Mouse (Mus musculus) forebrain, embryonic 14.5 days (tissue): ENCODE results near the gene Amigo3. TPM values are rescaled to one million over a fixed set of nuclear protein-coding genes. Genes with fewer than 3 reads are reported as not detected.

Experiments
- ATAC-seq: fragments of 200-750 bp; cut with Nextera tagmentation; 2 replicates; pipeline ENCODE4 v1.8.0; 2017; ENCODE audit warnings: mild to moderate bottlenecking, moderate library complexity
- DNase-seq: peaks from one replicate; pipeline ENCODE4 v3.0.0-alpha.2; 2015; ENCODE audit warnings: low spot score
- H3K27ac ChIP-seq: fragments of 300-500 bp; sonication (generic); 2 replicates; pipeline ENCODE4 v1.5.1; 2014; ENCODE audit warnings: low read depth, mild to moderate bottlenecking, control low read depth, low read length, moderate library complexity
- H3K27me3 ChIP-seq: fragments of 300-500 bp; sonication (generic); replicated peaks from 2 replicates; pipeline ENCODE4 v1.6.1; 2014; ENCODE audit warnings: low read length, control low read depth, mixed read lengths; ENCODE audit not compliant: control insufficient read depth, insufficient read depth
- H3K36me3 ChIP-seq: fragments of 300-500 bp; sonication (generic); 2 replicates; pipeline ENCODE4 v1.6.1; 2014; ENCODE audit warnings: low read length, control low read depth; ENCODE audit not compliant: control insufficient read depth, insufficient read depth
- H3K4me1 ChIP-seq: fragments of 300-500 bp; sonication (generic); 2 replicates; pipeline ENCODE4 v1.6.1; 2014; ENCODE audit warnings: antibody characterized with exemption, low read length, control low read depth; ENCODE audit not compliant: control insufficient read depth, insufficient read depth
- H3K4me2 ChIP-seq: fragments of 300-500 bp; sonication (generic); 2 replicates; pipeline ENCODE4 v1.6.1; 2014; ENCODE audit warnings: mild to moderate bottlenecking, control low read depth, low read length
- H3K4me3 ChIP-seq: fragments of 300-500 bp; sonication (generic); 2 replicates; pipeline ENCODE4 v1.5.1; 2014; ENCODE audit warnings: low read depth, low read length, control low read depth
- H3K9ac ChIP-seq: fragments of 300-500 bp; sonication (generic); 2 replicates; pipeline ENCODE4 v1.6.1; 2014; ENCODE audit warnings: mild to moderate bottlenecking, low read length, control low read depth, moderate library complexity
- H3K9me3 ChIP-seq: fragments of 300-500 bp; sonication (generic); replicated peaks from 2 replicates; pipeline ENCODE4 v1.6.1; 2016; ENCODE audit warnings: low read length, control low read depth, mixed read lengths; ENCODE audit not compliant: control insufficient read depth
- WGBS: fragments of 180-500 bp; shearing (Covaris S2); extraction: QIAGEN DNeasy Blood & Tissue Kit; methylation state at CpG from one replicate; pipeline ENCODE4 v1.1.7; 2014; 5-methylcytosine and 5-hydroxymethylcytosine counted together
- polyA plus RNA-seq: library from polyadenylated mRNA; unstranded; fragments of >200 nt; fragmentation: Nextera tagmentation; extraction: Ambion mirVana; gene quantifications from 2 replicates; pipeline ENCODE4 v1.2.1, GENCODE M21; 2014

The Amigo3 gene
- polyA plus RNA-seq, 1 experiment from 2014 or later: 2.2 TPM

- no peaks in the 10 kb centered on the region for H3K9me3 ChIP-seq
- H3K4me2 ChIP-seq: no peak overlapping the region
- H3K4me1 ChIP-seq: no peaks in the 10 kb centered on the region
- no peaks in the 10 kb centered on the region for H3K27me3 ChIP-seq
- H3K9ac ChIP-seq: no peak overlapping the region
- ATAC-seq: no peak
- DNase-seq: no peak
- H3K36me3 ChIP-seq: peaks cover 78% of the 10 kb centered on the region
- H3K4me3 ChIP-seq: no peak overlapping the region
- WGBS: 83% methylated on average over 28 of the region's 28 CpGs
- no peak overlapping the region for H3K27ac ChIP-seq
These were observed 3.7 kb downstream of the Amigo3 start for GRCm38 (mm10) chr9:108056361-108057261.

- WGBS: 87% methylated on average over 5 of the region's 5 CpGs
- H3K9ac ChIP-seq: no peak overlapping the region
- ATAC-seq: no peak
- no peak overlapping the region for H3K4me2 ChIP-seq
- H3K4me3 ChIP-seq: no peak overlapping the region
- H3K36me3 ChIP-seq: peaks cover 80% of the 10 kb centered on the region
- no peaks in the 10 kb centered on the region for H3K9me3 ChIP-seq
- H3K27ac ChIP-seq: no peak overlapping the region
- DNase-seq: no peak
- no peaks in the 10 kb centered on the region for H3K4me1 ChIP-seq
- no peaks in the 10 kb centered on the region for H3K27me3 ChIP-seq
These were observed 4.3 kb downstream of the Amigo3 start for GRCm38 (mm10) chr9:108057262-108057562.

- Histone ChIP-seq H3K4me2 (no peak overlapping the region), H3K9ac (no peak overlapping the region), H3K4me3 (no peak overlapping the region), H3K27me3 (no peaks in the 10 kb centered on the region), H3K4me1 (no peaks in the 10 kb centered on the region), H3K27ac (no peak overlapping the region), H3K9me3 (no peaks in the 10 kb centered on the region), H3K36me3 (peaks cover 86% of the 10 kb centered on the region)
- 92% methylated on average over 9 of the region's 9 CpGs for WGBS
- no peak for ATAC-seq
- DNase-seq: no peak
These were observed 5.3 kb downstream of the Amigo3 start for GRCm38 (mm10) chr9:108058291-108058690.

GRCm38 (mm10) chr9:108062142-108062541 lies 9.2 kb downstream of the Amigo3 start:
- WGBS: 77% methylated on average over 3 of the region's 3 CpGs
- ATAC-seq: no peak
- Histone ChIP-seq H3K4me2 (no peak overlapping the region), H3K4me1 (no peaks in the 10 kb centered on the region), H3K9ac (no peak overlapping the region), H3K9me3 (no peaks in the 10 kb centered on the region), H3K4me3 (no peak overlapping the region), H3K27me3 (no peaks in the 10 kb centered on the region), H3K27ac (no peak overlapping the region), H3K36me3 (peaks cover 71% of the 10 kb centered on the region)
- DNase-seq: no peak

- Histone ChIP-seq H3K36me3 (peaks cover 59% of the 10 kb centered on the region), H3K4me2 (no peak overlapping the region), H3K4me3 (no peak overlapping the region), H3K4me1 (no peaks in the 10 kb centered on the region), H3K27ac (no peak overlapping the region), H3K27me3 (no peaks in the 10 kb centered on the region), H3K9ac (no peak overlapping the region), H3K9me3 (no peaks in the 10 kb centered on the region)
- 91% methylated on average over 12 of the region's 12 CpGs for WGBS
- no peak for ATAC-seq
- no peak for DNase-seq
These were observed 10.4 kb downstream of the Amigo3 start for GRCm38 (mm10) chr9:108063361-108063760.

GRCm38 (mm10) chr9:108065491-108066011 lies 12.6 kb downstream of the Amigo3 start:
- Histone ChIP-seq H3K9me3 (no peaks in the 10 kb centered on the region), H3K9ac (no peak overlapping the region), H3K4me1 (no peaks in the 10 kb centered on the region), H3K4me3 (no peak overlapping the region), H3K27ac (no peak overlapping the region), H3K36me3 (peaks cover 57% of the 10 kb centered on the region), H3K4me2 (no peak overlapping the region), H3K27me3 (no peaks in the 10 kb centered on the region)
- ATAC-seq (peak; percentile 67), DNase-seq (peak; percentile 64)
- 42% methylated on average over 5 of the region's 5 CpGs for WGBS

- peaks cover 58% of the 10 kb centered on the region for H3K36me3 ChIP-seq
- DNase-seq: no peak
- 86% methylated on average over 7 of the region's 7 CpGs for WGBS
These were observed 14.2 kb downstream of the Amigo3 start for GRCm38 (mm10) chr9:108067199-108067598.

GRCm38 (mm10) chr9:108067900-108068299 lies 14.9 kb downstream of the Amigo3 start:
- no peaks in the 10 kb centered on the region for H3K27me3 ChIP-seq
- H3K9me3 ChIP-seq: no peaks in the 10 kb centered on the region
- H3K9ac ChIP-seq: no peak overlapping the region
- peaks cover 52% of the 10 kb centered on the region for H3K36me3 ChIP-seq
- H3K4me3 ChIP-seq: no peak overlapping the region
- no peaks in the 10 kb centered on the region for H3K4me1 ChIP-seq
- ATAC-seq (peak; percentile 38; the same call in 1 of the 2 replicates), DNase-seq (peak; percentile 89)
- WGBS: 20% methylated on average over 8 of the region's 8 CpGs
- H3K4me2 ChIP-seq: no peak overlapping the region
- no peak overlapping the region for H3K27ac ChIP-seq

More at GRCm38 (mm10) chr9:108067199-108067598, 14.2 kb downstream of the Amigo3 start:
- no peak for ATAC-seq
- Histone ChIP-seq H3K9ac (no peak overlapping the region), H3K4me1 (no peaks in the 10 kb centered on the region), H3K4me3 (no peak overlapping the region), H3K27ac (no peak overlapping the region), H3K9me3 (no peaks in the 10 kb centered on the region), H3K4me2 (no peak overlapping the region), H3K27me3 (no peaks in the 10 kb centered on the region)

GRCm38 (mm10) chr9:108069007-108069406 lies 16.0 kb downstream of the Amigo3 start:
- Histone ChIP-seq H3K4me2 (no peak overlapping the region), H3K9me3 (no peaks in the 10 kb centered on the region), H3K4me3 (no peak overlapping the region), H3K36me3 (peaks cover 41% of the 10 kb centered on the region), H3K27me3 (no peaks in the 10 kb centered on the region), H3K27ac (no peak overlapping the region), H3K9ac (no peak overlapping the region), H3K4me1 (no peaks in the 10 kb centered on the region)
- DNase-seq (no peak), ATAC-seq (no peak)
- WGBS: 92% methylated on average over 9 of the region's 9 CpGs
